Mouse (Mus musculus) cerebellum, adult 11-12 months (tissue): ENCODE results near the gene Fxn.
"Not testable (repeated sequence)": the region's sequence is repeated elsewhere in the genome, so short reads cannot be mapped to it uniquely, and the experiment has no call there.

Source experiments
- DNase-seq: peaks from one replicate; pipeline ENCODE4 v3.0.0; 2022

The Fxn gene

GRCm38 (mm10) chr19:24241271-24241670, 39.1 kb downstream of the Fxn start:
- DNase-seq: no peak

GRCm38 (mm10) chr19:24238011-24238410, 42.4 kb downstream of the Fxn start:
- DNase-seq: no peak

GRCm38 (mm10) chr19:24232356-24232755, 48.0 kb downstream of the Fxn start:
- not testable (repeated sequence) for DNase-seq

DNA sequence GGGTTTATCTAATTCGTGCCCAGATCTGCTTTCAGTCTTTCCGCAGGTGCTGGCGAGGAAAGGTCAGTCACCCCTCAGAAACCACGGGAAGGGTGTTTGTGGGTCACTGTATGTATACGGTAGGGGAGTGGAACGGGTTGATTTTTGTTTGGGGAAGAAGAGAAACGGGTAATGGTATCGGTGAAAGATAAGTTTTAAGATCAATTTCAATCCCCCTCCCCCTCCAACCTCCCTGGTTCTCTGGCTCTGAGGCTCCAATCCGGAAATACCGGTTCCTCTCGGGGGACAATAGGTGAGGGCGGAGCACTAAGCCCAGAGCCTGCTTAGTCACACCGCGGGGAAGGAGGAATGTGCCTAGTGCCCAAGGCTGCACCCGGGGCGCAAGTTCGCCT, 55.1 kb downstream of the Fxn start:
- no peak for DNase-seq

GRCm38 (mm10) chr19:24224500-24225304, 55.7 kb downstream of the Fxn start, which contains the start of gene Tjp2:
Gene Tjp2 (minus strand): TSS chr19:24225030.
- peak; percentile 10 for DNase-seq

GRCm38 (mm10) chr19:24223851-24224251, 56.6 kb downstream of the Fxn start:
- no peak for DNase-seq

GRCm38 (mm10) chr19:24221455-24221854, 59.0 kb downstream of the Fxn start:
- DNase-seq: no peak

GRCm38 (mm10) chr19:24220795-24221445, 59.5 kb downstream of the Fxn start:
- DNase-seq: no peak

DNA sequence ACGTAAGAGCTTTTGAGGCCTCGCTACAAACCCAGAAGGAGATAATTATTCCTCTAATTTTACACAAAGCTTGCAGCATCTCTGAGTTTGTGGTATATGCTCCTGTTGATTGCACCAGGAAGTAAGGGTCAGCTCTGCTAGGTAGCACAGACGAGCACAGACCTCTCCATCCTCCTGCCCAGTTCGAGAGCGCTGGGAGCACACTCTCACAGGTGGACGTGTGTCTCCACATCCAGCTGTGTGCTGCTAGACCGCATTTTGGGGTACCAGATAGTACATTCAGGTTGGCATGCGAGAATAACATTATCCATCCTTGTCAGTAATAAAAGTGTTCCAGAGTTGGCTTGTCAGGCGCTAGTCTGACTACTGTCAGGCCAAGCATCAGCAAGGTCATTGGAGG, 61.4 kb downstream of the Fxn start:
- no peak for DNase-seq

- no peak for DNase-seq
These were observed 62.1 kb downstream of the Fxn start for GRCm38 (mm10) chr19:24218291-24218690.

GRCm38 (mm10) chr19:24217851-24218250, 62.6 kb downstream of the Fxn start:
- no peak for DNase-seq

- DNase-seq: no peak
These were observed 63.6 kb downstream of the Fxn start for GRCm38 (mm10) chr19:24216771-24217170.

GRCm38 (mm10) chr19:24214939-24215338, 65.5 kb downstream of the Fxn start:
- DNase-seq: no peak

GRCm38 (mm10) chr19:24213299-24213698, 67.1 kb downstream of the Fxn start:
- no peak for DNase-seq

- DNase-seq: no peak
These were observed 67.7 kb downstream of the Fxn start for GRCm38 (mm10) chr19:24212552-24213249.
